Mouse (Mus musculus) lung, adult 2 months (tissue): ENCODE data around the gene Pdcd2l. TPM values are rescaled to one million over a fixed set of nuclear protein-coding genes. Genes with fewer than 3 reads are reported as not detected.
A peak's percentile ranks its signal among the peaks of the same experiment; 100 is the strongest.

ENCODE experiments used
- DNase-seq: peaks from one replicate; pipeline ENCODE4 v3.0.0; 2022
- H3K4me1 ChIP-seq: fragments of 200-500 bp; 2 replicates; pipeline ENCODE4 v1.6.1; 2011; ENCODE audit warnings: low read length; ENCODE audit not compliant: control insufficient read depth, insufficient read depth
- H3K4me3 ChIP-seq: fragments of 200-500 bp; replicated peaks from 2 replicates; pipeline ENCODE3; 2011; ENCODE audit warnings: low read depth, mild to moderate bottlenecking, control low read depth, low read length; ENCODE audit errors: extremely low read depth
- CTCF ChIP-seq: fragments of 200-500 bp; IDR thresholded peaks from 2 replicates; pipeline ENCODE4 v1.5.1; 2011; ENCODE audit warnings: mild to moderate bottlenecking, low read length, control low read depth; ENCODE audit not compliant: insufficient read depth
- POLR2A ChIP-seq: fragments of 200-500 bp; IDR thresholded peaks from 2 replicates; pipeline ENCODE4 v1.6.1; 2011; ENCODE audit warnings: low read depth, mild to moderate bottlenecking, control low read depth, low read length, borderline replicate concordance; ENCODE audit errors: extremely low read depth
- WGBS: fragments of 180-500 bp; shearing (Covaris S2); methylation state at CpG from one replicate; pipeline ENCODE4 v1.1.7; 2018; 5-methylcytosine and 5-hydroxymethylcytosine counted together
- polyA plus RNA-seq: library from polyadenylated mRNA; depleted of rRNA; stranded (reverse); fragments of >200 nt; gene quantifications from 2 replicates; pipeline ENCODE4 v1.2.3, GENCODE M21; 2012

Gene Pdcd2l
- polyA plus RNA-seq, 1 experiment: 23.7 TPM

- TF ChIP-seq POLR2A (no peak), CTCF (no peak)
- DNase-seq: peak; percentile 53
- WGBS: 0% methylated on average over 19 of the region's 19 CpGs
- H3K4me3 ChIP-seq: peak overlapping the region; percentile 79
- peaks cover 7% of the 10 kb centered on the region for H3K4me1 ChIP-seq
These were observed 33.2 kb upstream of the Pdcd2l start for GRCm38 (mm10) chr7:34229691-34230111.

GRCm38 (mm10) chr7:34229153-34229552 lies 32.7 kb upstream of the Pdcd2l start:
- WGBS: 14% methylated on average over 5 of the region's 5 CpGs
- no peak for DNase-seq
- Histone ChIP-seq H3K4me3 (peak overlapping the region; percentile 79), H3K4me1 (peaks cover 7% of the 10 kb centered on the region)
- TF ChIP-seq POLR2A: no peak
- no peak for TF ChIP-seq CTCF

- TF ChIP-seq CTCF: no peak
- TF ChIP-seq POLR2A: no peak
- peaks cover 7% of the 10 kb centered on the region for H3K4me1 ChIP-seq
- peak overlapping the region; percentile 26 for H3K4me3 ChIP-seq
- WGBS: 8% methylated on average over 7 of the region's 9 CpGs
- DNase-seq: no peak
These were observed 32.2 kb upstream of the Pdcd2l start for GRCm38 (mm10) chr7:34228641-34229040.

GRCm38 (mm10) chr7:34226846-34227245 lies 30.4 kb upstream of the Pdcd2l start:
- WGBS: 87% methylated on average over 12 of the region's 12 CpGs

GRCm38 (mm10) chr7:34226086-34226485 lies 29.6 kb upstream of the Pdcd2l start:
- Histone ChIP-seq H3K4me3 (no peak overlapping the region), H3K4me1 (peaks cover 4% of the 10 kb centered on the region)
- TF ChIP-seq POLR2A (no peak), CTCF (no peak)
- 69% methylated on average over 8 of the region's 8 CpGs for WGBS
- no peak for DNase-seq

More at GRCm38 (mm10) chr7:34226846-34227245, 30.4 kb upstream of the Pdcd2l start:
- TF ChIP-seq CTCF (no peak), POLR2A (no peak)
- Histone ChIP-seq H3K4me1 (peaks cover 4% of the 10 kb centered on the region), H3K4me3 (no peak overlapping the region)
- DNase-seq: no peak

GRCm38 (mm10) chr7:34224308-34224707 lies 27.8 kb upstream of the Pdcd2l start:
- DNase-seq: no peak
- no peak for TF ChIP-seq POLR2A
- TF ChIP-seq CTCF: no peak
- H3K4me3 ChIP-seq: no peak overlapping the region
- peaks cover 3% of the 10 kb centered on the region for H3K4me1 ChIP-seq
- WGBS: 81% methylated on average over 6 of the region's 6 CpGs

GRCm38 (mm10) chr7:34222340-34222739 lies 25.9 kb upstream of the Pdcd2l start:
- Histone ChIP-seq H3K4me1 (no peaks in the 10 kb centered on the region), H3K4me3 (no peak overlapping the region)
- TF ChIP-seq CTCF (0 out of 2 replicates have a peak, but pooled peaks have one; percentile 1), POLR2A (no peak)
- 96% methylated on average over 10 of the region's 10 CpGs for WGBS
- no peak for DNase-seq

GRCm38 (mm10) chr7:34221594-34222250 lies 25.3 kb upstream of the Pdcd2l start:
- no peak for DNase-seq
- no peak for TF ChIP-seq POLR2A
- no peak for TF ChIP-seq CTCF
- 77% methylated on average over 9 of the region's 9 CpGs for WGBS
- H3K4me1 ChIP-seq: no peaks in the 10 kb centered on the region
- H3K4me3 ChIP-seq: no peak overlapping the region

GRCm38 (mm10) chr7:34218496-34218895 lies 22.0 kb upstream of the Pdcd2l start:
- H3K4me3 ChIP-seq: no peak overlapping the region
- whole genome bisulfite sequencing: 67% methylated on average over 1 of the region's 1 CpGs
- H3K4me1 ChIP-seq: no peaks in the 10 kb centered on the region
- no peak for DNase-seq
- TF ChIP-seq POLR2A: no peak
- no peak for TF ChIP-seq CTCF

GRCm38 (mm10) chr7:34216474-34216873 lies 20.0 kb upstream of the Pdcd2l start:
- TF ChIP-seq CTCF: no peak
- 92% methylated on average over 10 of the region's 10 CpGs for WGBS
- DNase-seq: no peak
- Histone ChIP-seq H3K4me3 (no peak overlapping the region), H3K4me1 (no peaks in the 10 kb centered on the region)
